Mouse (Mus musculus): ENCODE data around the gene Hnf1a. TPM values are rescaled to one million over a fixed set of nuclear protein-coding genes. Genes with fewer than 3 reads are reported as not detected.
"Not testable (repeated sequence)": the region's sequence is repeated elsewhere in the genome, so short reads cannot be mapped to it uniquely, and the experiment has no call there.

Hnf1a gene
- polyA plus RNA-seq, 1 experiment from 2014 or later = not detected

- DNase-seq (ENCODE audit: low spot score) (no peak), ATAC-seq (no peak)
- Histone ChIP-seq H3K9me3 (replicated peaks; ENCODE audit: control insufficient read depth, low read length) (peaks cover 3% of the 10 kb centered on the region; the same call in 1 of the 2 replicates), H3K4me1 (ENCODE audit: control insufficient read depth, insufficient read depth, low read length) (no peaks in the 10 kb centered on the region), H3K27me3 (replicated peaks; ENCODE audit: control insufficient read depth, insufficient read depth, low read length) (no peaks in the 10 kb centered on the region), H3K4me3 (ENCODE audit: low read depth, low read length) (no peak overlapping the region), H3K4me2 (ENCODE audit: low read length) (no peak overlapping the region), H3K27ac (ENCODE audit: low read depth, low read length) (no peak overlapping the region), H3K9ac (ENCODE audit: low read length) (no peak overlapping the region), H3K36me3 (ENCODE audit: control insufficient read depth, insufficient read depth, low read length) (no peaks in the 10 kb centered on the region)
- WGBS = 73% methylated on average over 19 of the region's 19 CpGs
Observed at GRCm38 (mm10) chr5:114921551-114922365, 49.1 kb downstream of the Hnf1a start.

GRCm38 (mm10) chr5:114917357-114917756 lies 53.5 kb downstream of the Hnf1a start:
- not testable (repeated sequence) for DNase-seq (ENCODE audit: low spot score); H3K36me3 ChIP-seq (ENCODE audit: control insufficient read depth, insufficient read depth, low read length); H3K27ac ChIP-seq (ENCODE audit: low read depth, low read length); H3K4me1 ChIP-seq (ENCODE audit: control insufficient read depth, insufficient read depth, low read length); H3K9me3 ChIP-seq (replicated peaks; ENCODE audit: control insufficient read depth, low read length); H3K27me3 ChIP-seq (replicated peaks; ENCODE audit: control insufficient read depth, insufficient read depth, low read length); H3K9ac ChIP-seq (ENCODE audit: low read length); ATAC-seq; H3K4me3 ChIP-seq (ENCODE audit: low read depth, low read length); H3K4me2 ChIP-seq (ENCODE audit: low read length)
- WGBS = 93% methylated on average over 5 of the region's 5 CpGs

GRCm38 (mm10) chr5:114916777-114917176 lies 54.1 kb downstream of the Hnf1a start:
- DNase-seq (ENCODE audit: low spot score) (no peak), ATAC-seq (no peak)
- no peaks in the 10 kb centered on the region for H3K27me3 ChIP-seq (replicated peaks; ENCODE audit: control insufficient read depth, insufficient read depth, low read length)
- 76% methylated on average over 4 of the region's 4 CpGs for WGBS
- no peak overlapping the region for H3K4me3 ChIP-seq (ENCODE audit: low read depth, low read length)
- no peaks in the 10 kb centered on the region for H3K36me3 ChIP-seq (ENCODE audit: control insufficient read depth, insufficient read depth, low read length)
- no peaks in the 10 kb centered on the region for H3K4me1 ChIP-seq (ENCODE audit: control insufficient read depth, insufficient read depth, low read length)
- H3K9me3 ChIP-seq (replicated peaks; ENCODE audit: control insufficient read depth, low read length) = no peaks in the 10 kb centered on the region
- H3K4me2 ChIP-seq (ENCODE audit: low read length) = no peak overlapping the region
- no peak overlapping the region for H3K9ac ChIP-seq (ENCODE audit: low read length)
- H3K27ac ChIP-seq (ENCODE audit: low read depth, low read length) = no peak overlapping the region

DNA sequence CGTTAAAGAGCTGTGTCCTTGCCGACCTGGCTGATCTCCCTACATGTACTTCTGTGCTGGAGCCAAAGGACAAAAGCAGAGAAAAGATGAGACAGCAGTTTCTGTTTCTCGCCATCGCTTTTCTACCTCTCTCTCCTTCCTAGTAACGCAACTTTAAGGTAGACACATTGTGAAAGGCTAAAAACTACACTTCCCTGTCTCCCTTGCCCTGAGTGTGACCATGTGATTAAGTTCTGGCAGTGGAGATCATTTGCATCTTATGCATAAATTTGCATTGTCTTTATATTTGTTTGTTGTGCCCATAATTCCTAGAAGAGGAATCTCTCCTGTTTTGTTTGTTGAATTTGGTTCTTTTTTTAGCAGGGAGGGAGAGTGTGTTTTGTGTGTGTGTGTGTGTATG lies 55.0 kb downstream of the Hnf1a start:
- DNase-seq (ENCODE audit: low spot score) (no peak), ATAC-seq (no peak)
- no peaks in the 10 kb centered on the region for H3K9me3 ChIP-seq (replicated peaks; ENCODE audit: control insufficient read depth, low read length)
- no peak overlapping the region for H3K4me3 ChIP-seq (ENCODE audit: low read depth, low read length)
- WGBS = 71% methylated on average over 5 of the region's 5 CpGs
- no peak overlapping the region for H3K4me2 ChIP-seq (ENCODE audit: low read length)
- no peaks in the 10 kb centered on the region for H3K4me1 ChIP-seq (ENCODE audit: control insufficient read depth, insufficient read depth, low read length)
- H3K9ac ChIP-seq (ENCODE audit: low read length) = no peak overlapping the region
- no peaks in the 10 kb centered on the region for H3K36me3 ChIP-seq (ENCODE audit: control insufficient read depth, insufficient read depth, low read length)
- no peaks in the 10 kb centered on the region for H3K27me3 ChIP-seq (replicated peaks; ENCODE audit: control insufficient read depth, insufficient read depth, low read length)
- no peak overlapping the region for H3K27ac ChIP-seq (ENCODE audit: low read depth, low read length)

DNA sequence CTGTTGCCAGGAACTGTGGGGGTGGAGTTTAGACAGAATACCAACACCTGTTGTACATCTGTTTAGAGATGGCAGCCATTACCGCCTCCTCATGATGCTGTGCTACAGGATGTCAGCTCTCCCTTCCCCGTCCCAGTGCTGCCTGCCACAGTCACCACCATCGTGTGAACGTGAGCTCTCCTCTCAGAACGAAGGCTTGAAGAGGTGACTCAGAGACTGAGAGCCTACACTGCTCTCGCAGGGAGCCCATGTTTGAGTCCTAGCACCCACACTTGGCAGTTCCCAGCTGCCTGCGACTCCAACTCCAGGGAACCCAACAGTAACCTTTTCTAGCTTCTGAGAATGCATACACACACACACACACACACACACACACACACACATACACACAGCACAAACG lies 56.0 kb downstream of the Hnf1a start:
- 83% methylated on average over 8 of the region's 8 CpGs for WGBS
- Histone ChIP-seq H3K27me3 (replicated peaks; ENCODE audit: control insufficient read depth, insufficient read depth, low read length) (no peaks in the 10 kb centered on the region), H3K4me2 (ENCODE audit: low read length) (no peak overlapping the region), H3K27ac (ENCODE audit: low read depth, low read length) (no peak overlapping the region), H3K9ac (ENCODE audit: low read length) (no peak overlapping the region), H3K9me3 (replicated peaks; ENCODE audit: control insufficient read depth, low read length) (no peaks in the 10 kb centered on the region), H3K36me3 (ENCODE audit: control insufficient read depth, insufficient read depth, low read length) (no peaks in the 10 kb centered on the region), H3K4me3 (ENCODE audit: low read depth, low read length) (no peak overlapping the region), H3K4me1 (ENCODE audit: control insufficient read depth, insufficient read depth, low read length) (no peaks in the 10 kb centered on the region)
- ATAC-seq (no peak), DNase-seq (ENCODE audit: low spot score) (no peak)

DNA sequence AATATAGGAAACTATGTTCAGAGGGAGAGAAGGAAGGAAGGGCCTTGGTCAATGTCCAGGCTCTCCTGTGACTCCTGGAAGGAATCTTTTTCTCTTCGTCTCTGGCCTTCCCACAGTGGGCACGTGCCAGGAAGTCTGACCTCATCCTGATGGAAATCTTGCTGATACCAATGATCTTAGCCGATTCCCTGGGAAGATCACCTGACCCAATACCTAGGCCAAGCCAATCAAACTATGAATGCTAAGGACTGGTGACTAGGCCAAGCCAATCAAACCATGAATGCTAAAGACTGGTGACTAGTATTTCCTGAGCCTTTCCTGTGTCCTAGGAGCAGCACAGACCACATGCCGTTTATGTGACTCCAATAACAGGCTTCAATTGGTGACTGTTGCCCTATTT lies 57.2 kb downstream of the Hnf1a start:
- no peaks in the 10 kb centered on the region for H3K4me1 ChIP-seq (ENCODE audit: control insufficient read depth, insufficient read depth, low read length)

GRCm38 (mm10) chr5:114908598-114909305 lies 62.1 kb downstream of the Hnf1a start:
- 51% methylated on average over 13 of the region's 13 CpGs for WGBS
- Histone ChIP-seq H3K4me3 (ENCODE audit: low read depth, low read length) (no peak overlapping the region), H3K9me3 (replicated peaks; ENCODE audit: control insufficient read depth, low read length) (no peaks in the 10 kb centered on the region), H3K9ac (ENCODE audit: low read length) (no peak overlapping the region), H3K27me3 (replicated peaks; ENCODE audit: control insufficient read depth, insufficient read depth, low read length) (no peaks in the 10 kb centered on the region), H3K36me3 (ENCODE audit: control insufficient read depth, insufficient read depth, low read length) (no peaks in the 10 kb centered on the region), H3K27ac (ENCODE audit: low read depth, low read length) (no peak overlapping the region), H3K4me1 (ENCODE audit: control insufficient read depth, insufficient read depth, low read length) (no peaks in the 10 kb centered on the region), H3K4me2 (ENCODE audit: low read length) (no peak overlapping the region)
- ATAC-seq = no peak
- no peak for DNase-seq (ENCODE audit: low spot score)

More for the DNA sequence above, 57.2 kb downstream of the Hnf1a start:
- H3K4me2 ChIP-seq (ENCODE audit: low read length) = no peak overlapping the region
- no peak overlapping the region for H3K4me3 ChIP-seq (ENCODE audit: low read depth, low read length)
- H3K27me3 ChIP-seq (replicated peaks; ENCODE audit: control insufficient read depth, insufficient read depth, low read length) = no peaks in the 10 kb centered on the region
- no peak overlapping the region for H3K9ac ChIP-seq (ENCODE audit: low read length)
- H3K27ac ChIP-seq (ENCODE audit: low read depth, low read length) = no peak overlapping the region
- H3K9me3 ChIP-seq (replicated peaks; ENCODE audit: control insufficient read depth, low read length) = no peaks in the 10 kb centered on the region
- WGBS = 68% methylated on average over 4 of the region's 4 CpGs
- ATAC-seq (no peak), DNase-seq (ENCODE audit: low spot score) (no peak)
- no peaks in the 10 kb centered on the region for H3K36me3 ChIP-seq (ENCODE audit: control insufficient read depth, insufficient read depth, low read length)

GRCm38 (mm10) chr5:114902413-114902812 lies 68.5 kb downstream of the Hnf1a start:
- H3K36me3 ChIP-seq (ENCODE audit: control insufficient read depth, insufficient read depth, low read length) = no peaks in the 10 kb centered on the region
- WGBS = 23% methylated on average over 1 of the region's 1 CpGs

More at GRCm38 (mm10) chr5:114902413-114902812, 68.5 kb downstream of the Hnf1a start:
- no peak overlapping the region for H3K9ac ChIP-seq (ENCODE audit: low read length)
- H3K4me1 ChIP-seq (ENCODE audit: control insufficient read depth, insufficient read depth, low read length) = no peaks in the 10 kb centered on the region
- no peaks in the 10 kb centered on the region for H3K27me3 ChIP-seq (replicated peaks; ENCODE audit: control insufficient read depth, insufficient read depth, low read length)
- DNase-seq (ENCODE audit: low spot score) (peak; percentile 47), ATAC-seq (no peak)
- H3K4me3 ChIP-seq (ENCODE audit: low read depth, low read length) = no peak overlapping the region
- H3K27ac ChIP-seq (ENCODE audit: low read depth, low read length) = no peak overlapping the region
- H3K9me3 ChIP-seq (replicated peaks; ENCODE audit: control insufficient read depth, low read length) = no peaks in the 10 kb centered on the region
- H3K4me2 ChIP-seq (ENCODE audit: low read length) = no peak overlapping the region

All from forebrain, embryonic 14.5 days (tissue).